Mouse (Mus musculus): ENCODE results near the gene Obp2a. TPM values are rescaled to one million over a fixed set of nuclear protein-coding genes. Genes with fewer than 3 reads are reported as not detected.

The Obp2a gene
- total RNA-seq (2023) = not detected

GRCm38 (mm10) chr2:25699743-25700142 lies at the start of gene Obp2a:
Obp2a (plus strand) TSS chr2:25700043.

GRCm38 (mm10) chr2:25652902-25653301 lies 46.9 kb upstream of the Obp2a start, which contains the start of gene Lcn8:
Lcn8 (plus strand) TSS chr2:25653120.

DNA sequence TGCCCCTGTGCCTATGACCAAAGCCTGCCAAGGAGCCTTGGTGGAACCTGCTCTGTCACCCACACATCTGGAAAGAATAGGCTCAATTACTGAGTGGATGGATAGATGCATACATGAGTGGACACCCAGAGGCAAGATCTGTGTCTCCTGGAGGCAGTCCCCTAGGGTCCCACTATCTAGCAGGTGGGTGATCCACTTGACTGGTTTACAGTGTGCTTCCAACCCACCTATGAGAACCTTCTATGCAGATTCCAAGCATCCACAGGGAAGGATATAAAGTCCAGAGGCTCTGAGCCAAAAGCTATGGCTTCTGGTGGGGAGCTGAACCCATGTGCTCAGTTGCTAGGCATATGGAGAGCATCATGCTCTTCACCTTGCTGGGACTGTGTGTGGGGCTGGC lies 42.2 kb upstream of the Obp2a start, which contains the start of gene Lcn5:
Gene Lcn5, plus strand, starts transcription at position 301 of the 400 bp plus-strand sequence.

DNA sequence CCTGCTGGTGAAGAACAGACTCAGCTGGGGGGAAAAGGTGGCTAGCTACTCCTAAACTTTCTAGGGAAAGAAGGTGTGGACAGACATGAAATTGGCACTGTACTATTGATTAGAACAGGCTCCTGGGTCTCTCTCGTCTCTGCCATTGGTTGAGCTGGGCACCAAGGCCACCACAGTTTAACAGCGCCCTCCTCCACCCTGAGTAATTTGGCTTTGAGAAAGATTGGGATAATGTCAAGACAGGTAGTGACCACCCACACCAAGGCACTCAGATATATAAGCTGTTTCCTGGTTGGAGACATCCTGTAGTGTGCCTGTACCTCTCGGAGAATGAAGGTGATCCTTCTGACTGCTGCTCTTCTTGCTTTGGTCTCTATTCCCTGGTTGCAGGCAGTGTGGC lies 23.4 kb upstream of the Obp2a start, which contains the start of gene Lcn6:
Gene Lcn6, plus strand, starts transcription at position 301 of the 400 bp plus-strand sequence.

GRCm38 (mm10) chr2:25682426-25682825 lies 17.4 kb upstream of the Obp2a start, which contains the start of gene Lcn10:
Lcn10 (plus strand) TSS chr2:25682726.

GRCm38 (mm10) chr2:25706643-25707481 lies 7.0 kb downstream of the Obp2a start, which contains the start of gene Bmyc:
Bmyc (plus strand) TSS chr2:25706739.

DNA sequence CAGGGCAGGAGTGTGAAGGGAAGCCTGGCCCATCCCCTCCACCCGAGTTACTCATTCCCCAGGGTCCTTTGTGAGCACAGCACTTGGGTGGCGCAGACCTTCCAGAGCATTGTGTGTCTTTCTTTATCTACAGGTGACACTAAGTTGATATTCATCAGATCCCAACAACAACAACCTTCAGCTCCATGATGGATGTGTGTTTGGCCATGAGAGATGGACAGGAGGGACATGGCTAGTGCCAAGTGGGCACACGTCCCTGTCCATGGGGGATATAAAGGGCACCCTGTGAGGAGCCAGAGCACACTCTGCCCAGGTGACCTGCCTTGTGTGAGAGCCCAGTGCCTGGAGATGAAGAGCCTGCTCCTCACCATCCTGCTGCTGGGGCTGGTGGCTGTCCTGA lies 36.9 kb downstream of the Obp2a start, which contains the start of gene Obp2b:
Gene Obp2b, plus strand, starts transcription at position 301 of the 400 bp plus-strand sequence.

Other genes starting within 250 kb of the Obp2a start
- gene Clic3, start 243.2 kb upstream of the Obp2a start, total RNA-seq (2023) = not detected
- 10 to 100 TPM; 47.2 to 49.2 TPM for gene Paxx, start 238.9 kb upstream of the Obp2a start, total RNA-seq (2023)
- gene Ptgds, start 230.0 kb upstream of the Obp2a start, total RNA-seq (2023) = not detected
- not detected for gene Lcn12, start 206.1 kb upstream of the Obp2a start, total RNA-seq (2023)
- 10 to 100 TPM; 25.2 to 34.4 TPM for gene Fbxw5, start 199.3 kb upstream of the Obp2a start, total RNA-seq (2023)
- gene C8g, start 198.3 kb upstream of the Obp2a start, total RNA-seq (2023) = under 1 TPM in 1 of 2 experiments, not detected in 1; 0.95 TPM
- 10 to 100 TPM; 21.7 to 24.5 TPM for gene Traf2, start 153.1 kb upstream of the Obp2a start, total RNA-seq (2023)
- 100 to 1,000 TPM in 1 of 2 experiments, 10 to 100 TPM in 1; 97.5 to 101 TPM for gene Edf1, start 142.2 kb upstream of the Obp2a start, total RNA-seq (2023)
- gene Mamdc4, start 125.2 kb upstream of the Obp2a start, total RNA-seq (2023) = under 1 TPM; 0.51 to 0.99 TPM
- 1 to 10 TPM; 8.1 to 8.8 TPM for gene Phpt1, start 124.8 kb upstream of the Obp2a start, total RNA-seq (2023)
- gene Ajm1, start 118.3 kb upstream of the Obp2a start, total RNA-seq (2023) = not detected
- 10 to 100 TPM; 34.0 to 41.8 TPM for gene Rabl6, start 91.5 kb upstream of the Obp2a start, total RNA-seq (2023)
- not detected for gene Ccdc183, start 82.4 kb upstream of the Obp2a start, total RNA-seq (2023)
- 1 to 10 TPM; 5.3 to 5.9 TPM for gene Tmem141, start 78.0 kb upstream of the Obp2a start, total RNA-seq (2023)
- gene Fcna, start 72.0 kb upstream of the Obp2a start, total RNA-seq (2023) = 1 to 10 TPM in 1 of 2 experiments, under 1 TPM in 1; 0.79 to 1.7 TPM
- gene Lcn8, start 46.9 kb upstream of the Obp2a start, total RNA-seq (2023) = not detected
- gene Lcn5, start 42.1 kb upstream of the Obp2a start, total RNA-seq (2023) = not detected
- gene Lcn6, start 23.3 kb upstream of the Obp2a start, total RNA-seq (2023) = not detected
- not detected for gene Lcn10, start 17.3 kb upstream of the Obp2a start, total RNA-seq (2023)
- 1 to 10 TPM; 3.2 to 6.8 TPM for gene Bmyc, start 6.7 kb downstream of the Obp2a start, total RNA-seq (2023)
- not detected for gene Obp2b, start 37.0 kb downstream of the Obp2a start, total RNA-seq (2023)
- not detected for gene Lcn3, start 65.5 kb downstream of the Obp2a start, total RNA-seq (2023)
- gene Lcn11, start 77.0 kb downstream of the Obp2a start, total RNA-seq (2023) = not detected
- not detected for gene Gm13539, start 82.2 kb downstream of the Obp2a start, total RNA-seq (2023)
- not detected for gene Glt6d1, start 115.8 kb downstream of the Obp2a start, total RNA-seq (2023)
- not detected for gene Lcn9, start 123.1 kb downstream of the Obp2a start, total RNA-seq (2023)
- gene Sohlh1, start 147.2 kb downstream of the Obp2a start, total RNA-seq (2023) = not detected
- not detected for gene Kcnt1, start 163.7 kb downstream of the Obp2a start, total RNA-seq (2023)

Measured in neutrophil, adult 83 days (primary cell).